Mouse (Mus musculus): ENCODE results near the gene Tceal5.
"Not testable (repeated sequence)": the region's sequence is repeated elsewhere in the genome, so short reads cannot be mapped to it uniquely, and the experiment has no call there.

Tceal5 gene

GRCm38 (mm10) chrX:136203664-136204066 lies at the start of gene Tceal5:
TSS of gene Tceal5 (minus strand) at chrX:136203876.
- DNase-seq (ENCODE audit: low read depth): no peak

- no peak for DNase-seq (ENCODE audit: low read depth)
These were observed 48.5 kb upstream of the Tceal5 start for GRCm38 (mm10) chrX:136252023-136252729.

DNA sequence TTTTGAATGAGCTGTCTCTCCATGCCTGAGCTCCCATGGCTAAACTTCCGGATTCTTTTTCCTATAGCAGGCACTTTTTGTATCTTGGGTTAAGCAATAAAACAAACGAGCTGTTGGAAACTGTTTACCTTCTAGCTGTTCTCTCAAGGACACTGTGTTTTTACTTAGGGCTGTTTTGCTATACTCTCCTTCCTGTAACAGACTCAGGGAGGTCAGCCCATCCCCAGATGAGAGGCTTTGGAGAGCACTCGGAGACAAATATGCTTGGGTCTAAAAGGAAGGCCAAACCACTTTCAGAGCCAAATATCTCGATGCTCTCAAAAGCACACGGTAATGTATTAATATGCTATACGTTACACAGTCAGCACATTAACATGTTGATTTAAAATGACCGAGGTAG lies 46.0 kb upstream of the Tceal5 start:
- DNase-seq (ENCODE audit: low read depth): no peak

GRCm38 (mm10) chrX:136248811-136249210 lies 45.1 kb upstream of the Tceal5 start:
- no peak for DNase-seq (ENCODE audit: low read depth)

DNA sequence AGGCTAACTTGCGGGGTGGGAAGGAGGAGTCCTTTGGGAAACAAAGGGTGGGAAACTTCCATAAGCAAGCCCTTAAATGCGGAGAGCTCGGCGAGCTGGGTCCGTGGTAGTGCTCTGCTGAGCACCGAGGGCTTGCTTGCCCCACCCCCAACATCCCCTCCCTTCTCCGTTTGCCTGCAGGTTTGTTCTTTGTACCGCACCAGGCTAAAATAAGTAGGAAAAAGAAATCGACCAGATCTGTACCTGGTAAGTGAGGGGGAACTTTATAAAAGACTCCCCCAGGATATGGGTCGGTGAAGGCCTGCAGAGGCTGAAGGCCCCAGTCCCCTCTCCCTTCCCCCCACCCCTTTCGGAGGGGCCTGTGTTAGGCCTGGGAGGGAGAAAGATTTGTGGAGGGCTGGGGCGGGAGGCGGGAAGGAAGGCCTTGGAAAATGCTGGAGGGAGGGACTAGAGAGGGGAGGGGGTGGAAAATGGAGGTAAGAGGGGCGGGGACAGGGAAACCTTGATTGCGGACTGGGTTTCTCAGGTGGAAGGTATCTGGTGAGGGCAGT lies 41.9 kb upstream of the Tceal5 start:
- DNase-seq (ENCODE audit: low read depth): peak; percentile 3

- DNase-seq (ENCODE audit: low read depth): peak; percentile 83
These were observed 41.0 kb upstream of the Tceal5 start, which contains the start of gene Tceal9 for GRCm38 (mm10) chrX:136244574-136245229. TSS of gene Tceal9 (plus strand) at chrX:136245079.

GRCm38 (mm10) chrX:136243181-136243580 lies 39.5 kb upstream of the Tceal5 start:
- peak; percentile 50 for DNase-seq (ENCODE audit: low read depth)

- DNase-seq (ENCODE audit: low read depth): peak; percentile 10
These were observed 34.4 kb upstream of the Tceal5 start for GRCm38 (mm10) chrX:136238118-136238517.

DNA sequence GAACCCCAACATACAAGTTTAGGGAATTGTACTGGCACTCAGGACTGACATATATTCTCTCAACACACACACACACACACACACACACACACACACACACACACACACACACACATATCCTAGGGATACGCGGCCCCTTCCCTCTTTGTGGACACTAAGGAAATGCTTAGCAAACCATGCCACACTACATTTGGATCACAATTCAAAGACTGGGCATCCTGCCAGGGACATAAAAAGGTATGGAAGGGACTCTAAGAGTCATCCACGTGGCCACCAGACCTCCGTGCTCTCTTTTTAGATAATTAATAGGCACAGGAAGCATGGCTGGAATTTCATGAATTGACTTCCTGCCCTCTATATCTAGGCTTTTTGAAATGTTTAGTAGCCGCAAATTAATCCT lies 24.1 kb upstream of the Tceal5 start:
- DNase-seq (ENCODE audit: low read depth): no peak

DNA sequence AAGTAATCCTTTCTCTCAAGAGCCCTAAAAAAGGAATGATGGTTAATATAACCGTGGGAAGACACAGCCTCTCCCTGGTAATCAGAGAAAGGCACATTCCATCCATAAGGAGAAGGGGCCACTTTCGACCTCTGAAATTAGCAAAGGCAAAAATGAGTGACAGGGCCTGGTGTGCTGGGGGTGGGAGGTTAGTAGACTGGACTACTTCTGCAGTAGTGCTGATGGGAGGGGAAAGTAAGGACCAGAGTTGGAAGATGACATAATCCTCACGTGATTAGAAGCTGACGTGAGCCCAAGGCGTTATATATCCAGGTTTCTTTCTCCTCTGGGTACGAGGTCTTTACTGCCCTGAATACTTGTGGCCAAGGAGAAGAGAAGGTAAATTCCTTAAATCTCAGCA lies 20.0 kb upstream of the Tceal5 start:
- DNase-seq (ENCODE audit: low read depth): no peak

GRCm38 (mm10) chrX:136216303-136216702 lies 12.6 kb upstream of the Tceal5 start:
- no peak for DNase-seq (ENCODE audit: low read depth)

- DNase-seq (ENCODE audit: low read depth): not testable (repeated sequence)
These were observed 11.3 kb upstream of the Tceal5 start, which contains the start of the genes Tceal7 and Bex1 for GRCm38 (mm10) chrX:136214729-136215677. TSS of gene Tceal7 (plus strand) at chrX:136214779. TSS of gene Bex1 (minus strand) at chrX:136215513.

- DNase-seq (ENCODE audit: low read depth): no peak
These were observed 9.7 kb upstream of the Tceal5 start for GRCm38 (mm10) chrX:136213396-136213795.

DNA sequence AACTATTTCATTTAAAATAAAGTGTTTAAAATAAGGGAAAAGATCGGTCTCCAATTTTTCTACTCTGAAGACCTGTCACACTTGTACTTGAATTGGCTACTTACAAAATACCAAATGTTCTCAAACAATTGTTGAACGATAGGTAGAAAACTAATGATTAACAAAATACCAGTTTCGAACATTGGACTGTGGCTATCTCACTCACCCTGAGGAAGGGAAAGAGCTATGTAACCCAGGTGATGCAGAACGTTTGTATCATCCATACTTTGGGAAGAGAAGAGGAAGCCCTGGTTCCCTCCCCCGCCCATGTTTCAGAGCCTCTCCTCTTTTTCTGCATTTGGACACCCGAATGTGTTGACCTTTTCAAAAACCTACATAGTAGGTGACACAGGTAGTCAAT lies 730 bp upstream of the Tceal5 start:
- no peak for DNase-seq (ENCODE audit: low read depth)

GRCm38 (mm10) chrX:136203257-136203656 lies 419 bp downstream of the Tceal5 start:
- DNase-seq (ENCODE audit: low read depth): no peak

DNA sequence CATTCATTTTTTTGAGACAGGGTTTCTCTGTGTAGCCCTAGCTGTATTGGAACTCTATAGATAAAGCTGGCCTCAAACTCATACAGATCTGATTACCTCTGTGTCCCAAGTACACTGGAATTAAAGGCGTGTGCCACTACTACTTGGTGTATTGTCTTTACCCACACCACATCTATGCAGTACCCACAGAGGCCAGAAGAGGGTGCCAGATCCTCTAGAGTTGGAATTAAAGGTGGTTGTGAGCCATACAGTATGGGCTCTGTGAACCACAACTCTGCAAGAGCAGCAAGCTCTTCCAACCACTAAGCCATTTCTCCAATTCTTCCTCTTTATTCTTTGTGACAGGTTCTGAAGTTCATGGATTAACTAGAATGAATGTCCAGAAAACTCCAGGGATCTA lies 6.8 kb downstream of the Tceal5 start:
- DNase-seq (ENCODE audit: low read depth): peak; percentile 15

DNA sequence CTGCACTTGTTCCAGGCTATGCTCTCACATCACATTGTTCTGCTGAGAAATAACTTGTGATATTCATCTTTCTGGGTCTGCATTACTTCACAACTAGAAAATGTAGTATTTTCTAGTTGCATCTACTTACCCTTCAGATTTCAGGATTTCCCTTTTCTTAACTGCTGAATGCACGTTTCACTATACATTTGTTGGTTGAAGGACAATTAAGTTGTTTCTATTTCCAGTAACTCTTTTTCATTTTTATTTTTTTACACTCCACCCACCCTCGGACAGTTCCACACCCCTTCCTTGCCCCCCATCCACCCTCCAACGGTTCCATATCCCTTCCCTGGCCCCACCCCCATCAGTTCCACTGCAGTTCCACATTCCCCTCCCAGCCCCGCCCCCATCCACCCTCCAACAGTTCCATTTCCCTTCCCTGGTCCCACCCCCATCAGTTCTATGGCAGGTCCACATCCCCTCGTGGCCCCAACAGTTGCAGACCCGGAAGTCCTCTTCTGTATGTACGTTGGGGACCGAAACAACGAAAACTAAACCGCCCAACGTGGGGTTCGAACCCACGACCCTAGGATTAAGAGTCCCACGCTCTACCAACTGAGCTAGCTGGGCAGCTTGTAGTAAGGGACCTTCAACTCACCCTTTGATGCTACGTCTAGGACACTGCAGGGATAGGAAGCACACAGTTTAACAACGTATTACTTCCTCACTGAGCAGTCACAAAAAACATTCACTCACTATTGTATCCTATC lies 8.3 kb downstream of the Tceal5 start:
- DNase-seq (ENCODE audit: low read depth): peak; percentile 1

DNA sequence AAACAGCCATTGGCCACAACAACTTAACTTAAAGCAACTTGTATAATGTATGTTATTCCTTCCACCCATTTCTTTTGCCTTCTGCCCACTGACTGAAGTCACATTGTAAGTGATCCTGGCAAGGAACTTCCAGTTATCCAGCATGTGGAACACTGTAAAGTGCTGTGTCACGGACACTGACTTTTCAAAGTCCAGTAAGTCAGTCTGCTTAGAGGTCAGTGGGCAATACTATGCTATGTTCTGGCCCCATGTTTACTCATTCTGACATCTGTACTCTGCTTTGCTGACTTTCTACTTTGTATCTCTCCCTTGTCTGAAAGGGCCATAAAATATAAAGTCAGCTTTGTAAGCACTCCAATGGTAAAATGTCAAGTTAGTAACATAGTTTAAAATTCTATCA lies 20.6 kb downstream of the Tceal5 start:
- DNase-seq (ENCODE audit: low read depth): no peak

DNA sequence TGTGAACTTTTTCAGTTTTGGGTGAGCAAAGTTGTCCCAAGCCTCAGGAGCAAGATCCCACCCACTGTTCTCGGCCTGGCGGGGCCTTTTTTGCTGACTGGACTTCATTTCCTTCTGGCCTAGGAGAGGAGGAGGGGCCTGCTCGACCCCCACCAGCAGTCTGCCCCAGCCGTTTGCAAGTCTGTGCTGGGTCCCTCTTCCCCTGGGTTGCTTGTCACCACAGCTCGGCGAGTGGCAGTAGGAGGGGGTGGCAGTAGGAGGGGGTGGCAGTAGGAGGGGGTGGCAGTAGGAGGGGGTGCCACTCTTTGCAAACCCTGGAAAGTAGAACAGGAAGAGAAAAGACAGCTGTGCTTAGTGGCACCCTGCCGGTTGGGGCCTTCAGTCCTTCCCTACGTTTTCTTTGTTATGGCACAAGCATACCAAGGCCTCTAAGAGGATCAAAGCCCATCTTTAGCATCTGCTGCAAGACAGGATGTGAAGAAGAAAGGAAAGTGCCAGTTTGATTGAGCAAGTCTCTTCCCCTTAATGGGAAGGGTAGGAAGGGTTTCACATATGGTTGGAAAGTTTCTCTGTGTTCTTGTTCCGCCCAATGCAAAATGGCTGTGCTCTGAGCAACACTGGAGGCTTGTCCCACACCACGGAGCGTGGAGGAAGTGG lies 22.7 kb downstream of the Tceal5 start:
- DNase-seq (ENCODE audit: low read depth): no peak

DNA sequence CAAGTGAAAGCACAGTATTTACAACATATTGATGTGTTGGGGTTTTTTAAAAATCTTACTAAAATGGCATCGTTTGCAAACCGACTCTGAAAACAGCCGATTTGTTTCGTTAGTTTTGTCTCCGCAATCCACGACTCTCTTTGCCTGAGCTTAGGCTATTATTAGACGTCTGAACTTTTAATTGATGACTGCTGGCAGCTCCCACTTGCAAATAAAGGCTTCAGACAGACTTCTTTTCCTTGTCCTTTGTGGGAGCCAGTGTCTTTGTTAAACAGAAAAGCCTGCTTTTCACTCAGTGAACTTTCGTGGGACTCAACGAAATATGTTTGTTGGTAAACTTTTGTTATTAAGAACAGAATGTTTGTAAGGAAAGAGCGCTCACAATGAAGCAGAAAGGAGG lies 30.9 kb downstream of the Tceal5 start:
- DNase-seq (ENCODE audit: low read depth): no peak

GRCm38 (mm10) chrX:136172118-136172551 lies 31.5 kb downstream of the Tceal5 start, which contains the start of gene Tceal8:
TSS of gene Tceal8 (minus strand) at chrX:136172342.
- no peak for DNase-seq (ENCODE audit: low read depth)
